In the genomic region with DNA sequence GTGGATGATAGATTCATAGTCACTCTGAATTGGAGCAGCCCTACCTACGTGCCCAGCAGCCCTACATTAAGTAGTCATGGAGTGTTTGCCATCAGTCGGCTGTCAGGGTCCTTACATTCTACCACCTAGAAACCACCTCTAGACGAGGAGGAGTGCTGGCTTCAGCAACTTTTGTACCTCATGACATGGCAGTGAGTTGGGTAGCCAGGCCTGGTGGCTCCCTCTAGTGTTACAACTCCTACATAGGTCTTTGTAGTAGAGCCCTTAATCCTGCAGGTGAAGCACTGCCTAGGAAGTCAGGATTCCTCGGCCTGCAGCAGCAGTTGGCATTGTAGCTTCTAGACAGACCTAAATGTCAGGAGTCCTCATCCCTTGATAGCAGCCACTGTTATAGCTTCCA, we compare ENCODE assay signal across 8 mouse cellular contexts. TPM values are rescaled to one million over a fixed set of nuclear protein-coding genes. Genes with fewer than 3 reads are reported as not detected.
DNase-seq lines count a peak whose midpoint lies in the region; ATAC-seq and TF ChIP-seq lines count a peak whose summit lies in the region.

No protein-coding gene starts in this region.

- H3K27ac ChIP-seq in heart, embryonic 10.5 days, result no peak overlapping the region
- H3K27ac ChIP-seq in CH12.LX (ENCODE audit: insufficient read depth, low read depth), result no peak overlapping the region
- no peak overlapping the region for H3K27ac ChIP-seq in kidney, embryonic 15.5 days
- no peak overlapping the region for H3K27ac ChIP-seq in spleen, adult 2 months (ENCODE audit: insufficient read depth, low read length)

- 53% methylated on average over 4 of the region's 4 CpGs for WGBS in heart, embryonic 10.5 days
- 53% methylated on average over 4 of the region's 4 CpGs for WGBS in kidney, embryonic 15.5 days
- WGBS in lung, adult 2 months, result 41% methylated on average over 4 of the region's 4 CpGs
- WGBS in spleen, adult 2 months, result 48% methylated on average over 4 of the region's 4 CpGs

- no peaks in the 10 kb centered on the region for H3K9me3 ChIP-seq in heart, embryonic 10.5 days
- no peaks in the 10 kb centered on the region for H3K9me3 ChIP-seq in CH12.LX (replicated peaks; ENCODE audit: low read length)
- no peaks in the 10 kb centered on the region for H3K9me3 ChIP-seq in kidney, embryonic 15.5 days (replicated peaks)

- H3K27me3 ChIP-seq in heart, embryonic 10.5 days (ENCODE audit: insufficient read depth, poor library complexity, severe bottlenecking), result no peaks in the 10 kb centered on the region
- no peaks in the 10 kb centered on the region for H3K27me3 ChIP-seq in CH12.LX (replicated peaks)
- no peaks in the 10 kb centered on the region for H3K27me3 ChIP-seq in kidney, embryonic 15.5 days
- no peaks in the 10 kb centered on the region for H3K27me3 ChIP-seq in spleen, adult 2 months (ENCODE audit: control insufficient read depth, insufficient read depth, low read length)

- ATAC-seq in kidney, embryonic 15.5 days (replicated peaks; ENCODE audit: low FRiP score), result 0 out of 2 replicates have a peak, but pooled peaks have one; percentile 33

- in situ Hi-C loops in CH12.LX (cut with MboI; ENCODE audit: low pct_ligation_motif_present, low pct_unique_long_range_greater_than_20kb, low sequenced_read_pairs), result no loop called here

- peaks cover 7% of the 10 kb centered on the region for H3K4me1 ChIP-seq in heart, embryonic 10.5 days
- no peaks in the 10 kb centered on the region; a peak in 1 of 4 replicates for H3K4me1 ChIP-seq in CH12.LX (ENCODE audit: control insufficient read depth in 1 of 2, insufficient read depth in 2 of 2)
- 0 out of 2 replicates have a peak, but pooled peaks cover 4% of the 10 kb centered on the region for H3K4me1 ChIP-seq in kidney, embryonic 15.5 days
- no peaks in the 10 kb centered on the region for H3K4me1 ChIP-seq in lung, adult 2 months (ENCODE audit: control insufficient read depth, insufficient read depth, low read length)
- H3K4me1 ChIP-seq in spleen, adult 2 months (ENCODE audit: control insufficient read depth, insufficient read depth, insufficient read length), result no peaks in the 10 kb centered on the region

- H3K79me2 ChIP-seq in CH12.LX (replicated peaks; ENCODE audit: control insufficient read depth, extremely low read depth, insufficient read depth, poor library complexity, severe bottlenecking), result no peaks in the 10 kb centered on the region

- peak; percentile 87 for TF ChIP-seq RAD21 in CH12.LX (IDR thresholded peaks at IDR 0.05; ENCODE audit: low read depth, low read length)

- DNase-seq in heart, adult 9 months (ENCODE audit: low spot score in 2 of 2), result peak; percentile 11 to 36
- DNase-seq in heart, embryonic 10.5 days (ENCODE audit: low spot score), result no peak
- peak; percentile 65 for DNase-seq in CH12.LX (ENCODE audit: extremely low read depth)
- DNase-seq in brain, embryonic 14.5 days (ENCODE audit: low read depth), result peak; percentile 54
- DNase-seq in forelimb bud, embryonic 11.5 days (ENCODE audit: low read depth, low spot score), result peak; percentile 34
- DNase-seq in lung, adult 2 months, result peak; percentile 30
- DNase-seq in spleen, adult 2 months (ENCODE audit: low read depth in 1 of 2, low spot score in 2 of 2), result peak; percentile 36 to 46

- no peak overlapping the region for H3K4me3 ChIP-seq in heart, embryonic 10.5 days
- no peak overlapping the region for H3K4me3 ChIP-seq in CH12.LX (replicated peaks in 1 of 3; ENCODE audit: low read depth in 2 of 3, low read length in 2 of 3, poor library complexity in 1 of 3)
- H3K4me3 ChIP-seq in kidney, embryonic 15.5 days (replicated peaks), result no peak overlapping the region
- no peak overlapping the region for H3K4me3 ChIP-seq in lung, adult 2 months (replicated peaks; ENCODE audit: extremely low read depth, low read depth, low read length)
- H3K4me3 ChIP-seq in spleen, adult 2 months (ENCODE audit: extremely low read depth, insufficient read depth, insufficient read length), result no peak overlapping the region

- no peak overlapping the region for H3K4me2 ChIP-seq in CH12.LX (ENCODE audit: insufficient read depth, low read depth, poor library complexity, severe bottlenecking)
- no peak overlapping the region for H3K4me2 ChIP-seq in kidney, embryonic 15.5 days

- peak; percentile 61 to 93; a peak in 3 of 4 replicates for TF ChIP-seq CTCF in CH12.LX (conservative IDR thresholded peaks at IDR 0.05 in 1 of 2, IDR thresholded peaks at IDR 0.05 in 1 of 2; ENCODE audit: low read depth in 2 of 2, low read length in 2 of 2)
- peak; percentile 58; the same call in 1 of the 2 replicates for TF ChIP-seq CTCF in brain, embryonic 14.5 days (IDR thresholded peaks at IDR 0.05; ENCODE audit: borderline replicate concordance, extremely low read depth, insufficient read depth, insufficient read length)
- TF ChIP-seq CTCF in lung, adult 2 months (IDR thresholded peaks at IDR 0.05; ENCODE audit: insufficient read depth, low read length), result peak; percentile 63
- TF ChIP-seq CTCF in spleen, adult 2 months (IDR thresholded peaks at IDR 0.05; ENCODE audit: extremely low read depth, insufficient read depth, insufficient read length, insufficient replicate concordance), result peak; percentile 51; the same call in 1 of the 2 replicates

- dilution Hi-C loops in CH12.LX (cut with MboI; ENCODE audit: extremely low pct_ligation_motif_present, extremely low pct_unique_long_range_greater_than_20kb, low sequenced_read_pairs), result no loop called here

- TF ChIP-seq POLR2A in CH12.LX (IDR thresholded peaks at IDR 0.05; ENCODE audit: low read depth, low read length), result no peak
- no peak for TF ChIP-seq POLR2A in brain, embryonic 14.5 days (IDR thresholded peaks at IDR 0.05; ENCODE audit: borderline replicate concordance, extremely low read depth, insufficient read depth, insufficient read length, poor library complexity, severe bottlenecking)
- no peak for TF ChIP-seq POLR2A in lung, adult 2 months (IDR thresholded peaks at IDR 0.05; ENCODE audit: borderline replicate concordance, extremely low read depth, low read depth, low read length)
- TF ChIP-seq POLR2A in spleen, adult 2 months (IDR thresholded peaks at IDR 0.05; ENCODE audit: low read depth, low read length), result no peak

- H3K9ac ChIP-seq in CH12.LX (ENCODE audit: insufficient read depth, low read depth), result no peak overlapping the region
- H3K9ac ChIP-seq in kidney, embryonic 15.5 days, result no peak overlapping the region

- no peak for TF ChIP-seq EP300 in CH12.LX (IDR thresholded peaks at IDR 0.05; ENCODE audit: low read length)

- H3K36me3 ChIP-seq in heart, embryonic 10.5 days, result peaks cover 35% of the 10 kb centered on the region
- H3K36me3 ChIP-seq in CH12.LX (replicated peaks in 1 of 2; ENCODE audit: control insufficient read depth in 1 of 2, insufficient read depth in 1 of 2, low read length in 1 of 2), result peaks cover 13 to 86% of the 10 kb centered on the region in 2 experiments
- H3K36me3 ChIP-seq in kidney, embryonic 15.5 days, result peaks cover 69% of the 10 kb centered on the region
- H3K36me3 ChIP-seq in spleen, adult 2 months (ENCODE audit: control insufficient read depth, insufficient read depth, low read length), result peaks cover 12% of the 10 kb centered on the region

TF ChIP-seq in CH12.LX, 34 proteins besides CTCF, POLR2A, EP300 and RAD21 (continues in another document):
- TF ChIP-seq USF1 (IDR thresholded peaks at IDR 0.05; ENCODE audit: low read depth, low read length) (no peak), MAFK (IDR thresholded peaks at IDR 0.05; ENCODE audit: insufficient replicate concordance, low read length) (peak; percentile 80), RCOR1 (conservative IDR thresholded peaks at IDR 0.05; ENCODE audit: low read depth, low read length) (no peak), UBTF (IDR thresholded peaks at IDR 0.05; ENCODE audit: low read depth, low read length) (no peak), HCFC1 (IDR thresholded peaks at IDR 0.05; ENCODE audit: low read depth, low read length) (no peak), ELF1 (IDR thresholded peaks at IDR 0.05; ENCODE audit: low read depth, low read length) (no peak), ZNF384 (IDR thresholded peaks at IDR 0.05; ENCODE audit: low read depth, low read length) (no peak), SMC3 (IDR thresholded peaks at IDR 0.05; ENCODE audit: low read depth, low read length) (peak; percentile 94), POLR2AphosphoS2 (IDR thresholded peaks at IDR 0.05; ENCODE audit: low read depth, low read length) (no peak), E2F4 (IDR thresholded peaks at IDR 0.05; ENCODE audit: insufficient replicate concordance, low read depth, low read length) (no peak), MYC (IDR thresholded peaks at IDR 0.05; ENCODE audit: low read depth, low read length) (peak; percentile 68; the same call in 1 of the 2 replicates), MAZ (IDR thresholded peaks at IDR 0.05; ENCODE audit: low read depth, low read length) (no peak), TCF12 (IDR thresholded peaks at IDR 0.05; ENCODE audit: low read depth, low read length) (no peak), PAX5 (IDR thresholded peaks at IDR 0.05; ENCODE audit: low read length) (no peak), NRF1 (IDR thresholded peaks at IDR 0.05; ENCODE audit: low read depth, low read length) (no peak), NELFE (IDR thresholded peaks at IDR 0.05; ENCODE audit: low read depth, low read length) (peak; percentile 46; the same call in 1 of the 2 replicates), ZMIZ1 (IDR thresholded peaks at IDR 0.05; ENCODE audit: low read depth, low read length) (no peak), KAT2A (IDR thresholded peaks at IDR 0.05; ENCODE audit: insufficient replicate concordance, low read length) (no peak), CHD1 (IDR thresholded peaks at IDR 0.05; ENCODE audit: low read depth, low read length) (no peak)

RNA-seq across cellular contexts. Expression of gene Marveld3, which starts 44.7 kb away (rescaled TPM):
- polyA plus RNA-seq in heart, embryonic 10.5 days (2016; fragmentation: Nextera tagmentation; extraction: Ambion mirVana), result 0.10 and 0.68 TPM in 2 replicates
- not detected in 2 replicates for total RNA-seq in CH12.LX (2012; rRNA removed)
- not detected in 2 replicates for total RNA-seq in CH12.LX (2014; rRNA removed)
- polyA plus RNA-seq in CH12.LX (2012; ENCODE audit: insufficient read length, low read depth), result not detected in 2 replicates
- 0.77 and 0.79 TPM in 2 replicates for polyA plus RNA-seq in brain, embryonic 14.5 days (2012; rRNA removed)
- polyA plus RNA-seq in kidney, embryonic 15.5 days (2015; fragmentation: Nextera tagmentation; extraction: Ambion mirVana), result 3.1 and 3.7 TPM in 2 replicates
- 5.9 TPM in 2 replicates for polyA plus RNA-seq in lung, adult 2 months (2012; rRNA removed)
- 0.11 and 0.21 TPM in 2 replicates for polyA plus RNA-seq in spleen, adult 2 months (2012; rRNA removed)

RNA-seq across cellular contexts. Expression of gene Phlpp2, which starts 48.9 kb away (rescaled TPM):
- polyA plus RNA-seq in heart, embryonic 10.5 days (2016; fragmentation: Nextera tagmentation; extraction: Ambion mirVana), result 1.6 and 2.2 TPM in 2 replicates
- total RNA-seq in CH12.LX (2012; rRNA removed) (3.1 and 3.8 TPM in 2 replicates), CH12.LX (2014; rRNA removed) (2.9 and 3.5 TPM in 2 replicates)
- polyA plus RNA-seq in CH12.LX (2012; ENCODE audit: insufficient read length, low read depth), result 8.9 and 9.2 TPM in 2 replicates
- 14.6 TPM in 2 replicates for polyA plus RNA-seq in brain, embryonic 14.5 days (2012; rRNA removed)
- polyA plus RNA-seq in kidney, embryonic 15.5 days (2015; fragmentation: Nextera tagmentation; extraction: Ambion mirVana), result 2.4 and 3.5 TPM in 2 replicates
- polyA plus RNA-seq in lung, adult 2 months (2012; rRNA removed), result 4.4 and 6.6 TPM in 2 replicates
- 4.1 and 4.7 TPM in 2 replicates for polyA plus RNA-seq in spleen, adult 2 months (2012; rRNA removed)
